Mouse (Mus musculus) cortical plate, adult 2 months (tissue): ENCODE results near the gene Myo6.

Experiments used
- CTCF ChIP-seq: fragments of 200-500 bp; IDR thresholded peaks from 2 replicates; pipeline ENCODE4 v1.5.1; 2011; ENCODE audit warnings: mild to moderate bottlenecking, control low read depth, low read length; ENCODE audit not compliant: insufficient read depth; ENCODE audit errors: extremely low read depth
- POLR2A ChIP-seq: fragments of 200-500 bp; IDR thresholded peaks from 2 replicates; pipeline ENCODE4 v1.6.1; 2011; ENCODE audit warnings: mild to moderate bottlenecking, low read length, control low read depth; ENCODE audit not compliant: insufficient read depth; ENCODE audit errors: extremely low read depth

- TF ChIP-seq POLR2A (no peak), CTCF (no peak)
Observed at GRCm38 (mm10) chr9:80272951-80273350, 108.1 kb downstream of the Myo6 start.
